Mouse (Mus musculus): ENCODE measurements around the gene Cdc26.

The Cdc26 gene

GRCm38 (mm10) chr4:62361571-62361970 lies 46.9 kb downstream of the Cdc26 start:
- DNase-seq (ENCODE audit: inconsistent ontology term): no peak

GRCm38 (mm10) chr4:62360805-62361455 lies 47.5 kb downstream of the Cdc26 start:
- no peak for DNase-seq (ENCODE audit: inconsistent ontology term)

GRCm38 (mm10) chr4:62360088-62360804 lies 48.2 kb downstream of the Cdc26 start, which contains the start of the genes Fkbp15 and Slc31a1:
Gene Fkbp15 (minus strand): TSS chr4:62360548.
Gene Slc31a1 (plus strand): TSS chr4:62360727.
- DNase-seq (ENCODE audit: inconsistent ontology term): peak; percentile 100

- DNase-seq (ENCODE audit: inconsistent ontology term): peak; percentile 11
These were observed 49.1 kb downstream of the Cdc26 start for GRCm38 (mm10) chr4:62359256-62359775.

GRCm38 (mm10) chr4:62357631-62358148 lies 50.8 kb downstream of the Cdc26 start:
- DNase-seq (ENCODE audit: inconsistent ontology term): no peak

GRCm38 (mm10) chr4:62349371-62349770 lies 59.1 kb downstream of the Cdc26 start:
- DNase-seq (ENCODE audit: inconsistent ontology term): no peak

GRCm38 (mm10) chr4:62348329-62348705 lies 60.1 kb downstream of the Cdc26 start:
- DNase-seq (ENCODE audit: inconsistent ontology term): no peak

GRCm38 (mm10) chr4:62347605-62348328 lies 60.7 kb downstream of the Cdc26 start:
- no peak for DNase-seq (ENCODE audit: inconsistent ontology term)

- DNase-seq (ENCODE audit: inconsistent ontology term): no peak
These were observed 62.6 kb downstream of the Cdc26 start for GRCm38 (mm10) chr4:62345827-62346226.

GRCm38 (mm10) chr4:62344000-62344399 lies 64.4 kb downstream of the Cdc26 start:
- no peak for DNase-seq (ENCODE audit: inconsistent ontology term)

- no peak for DNase-seq (ENCODE audit: inconsistent ontology term)
These were observed 69.9 kb downstream of the Cdc26 start for GRCm38 (mm10) chr4:62338536-62338935.

Measured in Muller cell, postnatal 12 days (primary cell).